Mouse (Mus musculus) central nervous system, embryonic 14 days (tissue): ENCODE measurements around the gene T2. TPM values are rescaled to one million over a fixed set of nuclear protein-coding genes. Genes with fewer than 3 reads are reported as not detected.

Source experiments
- polyA plus RNA-seq: library from polyadenylated mRNA; depleted of rRNA; stranded (reverse); fragments of >200 nt; gene quantifications from 2 replicates; pipeline ENCODE4 v1.2.3, GENCODE M21; 2012; rRNA removed

T2 gene
- polyA plus RNA-seq: 1.00 and 1.2 TPM in 2 replicates

DNA sequence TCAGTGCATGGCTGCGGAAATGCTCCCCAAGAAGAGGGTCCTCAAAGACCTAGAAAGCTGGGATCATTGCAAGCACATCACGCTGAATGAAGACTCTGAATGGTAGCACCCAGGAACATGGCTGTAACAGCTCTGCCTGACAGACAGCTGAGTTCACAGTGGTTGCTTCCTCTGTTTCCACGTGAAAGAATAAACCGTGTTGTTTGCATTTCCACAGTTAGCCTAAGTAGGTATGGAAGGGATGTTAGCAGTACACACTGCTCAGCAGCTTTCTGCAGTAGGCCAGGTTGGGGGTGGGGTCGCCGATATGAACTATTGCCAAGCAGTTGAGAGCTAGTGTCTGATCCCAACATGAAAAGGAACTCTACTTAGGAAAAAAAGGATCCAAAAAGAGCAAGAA lies at the start of gene T2:
TSS of gene T2 (plus strand) at position 301 of the 400 bp plus-strand sequence.

DNA sequence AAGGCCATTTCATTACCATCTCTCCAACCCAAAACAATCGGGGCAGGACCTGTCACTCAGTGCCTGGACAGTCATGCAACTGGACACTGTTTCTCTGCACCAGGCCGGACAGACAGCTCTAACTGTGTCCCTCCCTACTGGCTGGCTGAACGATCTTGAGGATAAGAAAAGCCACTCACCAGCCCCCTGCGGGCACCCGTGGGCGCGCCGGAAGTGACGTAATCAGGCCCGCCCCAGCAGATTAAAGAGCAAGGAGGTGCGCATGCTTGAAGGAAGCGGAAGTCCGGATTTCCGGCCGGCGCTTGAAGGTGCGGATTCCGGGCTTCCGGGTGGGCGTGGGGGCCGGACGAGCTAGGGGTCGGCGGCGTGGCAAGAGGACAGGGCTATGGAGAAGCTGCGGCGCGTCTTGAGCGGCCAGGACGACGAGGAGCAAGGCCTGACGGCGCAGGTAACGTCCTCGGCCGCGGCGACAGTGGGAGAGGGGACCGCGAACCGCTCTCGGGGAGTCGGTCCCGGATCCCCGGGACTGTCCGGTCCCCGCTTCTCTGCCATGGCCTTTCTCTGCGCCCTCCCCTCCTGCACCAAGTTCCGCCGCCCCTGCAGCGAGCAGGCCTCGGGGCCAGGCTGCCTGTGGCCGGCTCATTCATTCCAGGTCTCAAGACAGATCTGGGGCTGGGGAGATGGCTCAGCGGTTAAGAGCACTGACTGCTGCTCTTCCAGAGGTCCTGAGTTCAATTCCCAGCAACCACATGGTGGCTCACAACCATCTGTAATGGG lies 44.8 kb upstream of the T2 start, which contains the start of gene Sft2d1:
TSS of gene Sft2d1 (plus strand) at position 265 of the 777 bp plus-strand sequence.

DNA sequence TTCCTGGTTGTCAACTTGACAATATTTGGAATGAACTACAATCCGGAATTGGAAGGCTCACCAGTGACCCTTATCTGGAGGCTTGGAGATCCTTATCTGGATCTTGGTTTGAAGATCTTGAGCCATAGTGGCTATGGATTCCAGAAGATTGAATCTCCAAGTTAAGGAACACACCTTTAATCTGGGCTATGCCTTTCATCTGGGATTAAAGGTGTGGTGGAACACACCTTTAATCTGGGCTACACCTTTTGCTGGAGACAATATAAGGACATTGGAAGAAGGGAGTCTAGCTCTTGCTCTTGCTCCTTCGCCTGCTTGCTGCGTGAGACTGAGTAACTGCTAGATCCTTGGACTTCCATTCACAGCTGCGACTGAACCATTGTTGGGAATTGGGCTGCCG lies 18.6 kb upstream of the T2 start, which contains the start of gene Prr18:
TSS of gene Prr18 (plus strand) at position 301 of the 400 bp plus-strand sequence.

DNA sequence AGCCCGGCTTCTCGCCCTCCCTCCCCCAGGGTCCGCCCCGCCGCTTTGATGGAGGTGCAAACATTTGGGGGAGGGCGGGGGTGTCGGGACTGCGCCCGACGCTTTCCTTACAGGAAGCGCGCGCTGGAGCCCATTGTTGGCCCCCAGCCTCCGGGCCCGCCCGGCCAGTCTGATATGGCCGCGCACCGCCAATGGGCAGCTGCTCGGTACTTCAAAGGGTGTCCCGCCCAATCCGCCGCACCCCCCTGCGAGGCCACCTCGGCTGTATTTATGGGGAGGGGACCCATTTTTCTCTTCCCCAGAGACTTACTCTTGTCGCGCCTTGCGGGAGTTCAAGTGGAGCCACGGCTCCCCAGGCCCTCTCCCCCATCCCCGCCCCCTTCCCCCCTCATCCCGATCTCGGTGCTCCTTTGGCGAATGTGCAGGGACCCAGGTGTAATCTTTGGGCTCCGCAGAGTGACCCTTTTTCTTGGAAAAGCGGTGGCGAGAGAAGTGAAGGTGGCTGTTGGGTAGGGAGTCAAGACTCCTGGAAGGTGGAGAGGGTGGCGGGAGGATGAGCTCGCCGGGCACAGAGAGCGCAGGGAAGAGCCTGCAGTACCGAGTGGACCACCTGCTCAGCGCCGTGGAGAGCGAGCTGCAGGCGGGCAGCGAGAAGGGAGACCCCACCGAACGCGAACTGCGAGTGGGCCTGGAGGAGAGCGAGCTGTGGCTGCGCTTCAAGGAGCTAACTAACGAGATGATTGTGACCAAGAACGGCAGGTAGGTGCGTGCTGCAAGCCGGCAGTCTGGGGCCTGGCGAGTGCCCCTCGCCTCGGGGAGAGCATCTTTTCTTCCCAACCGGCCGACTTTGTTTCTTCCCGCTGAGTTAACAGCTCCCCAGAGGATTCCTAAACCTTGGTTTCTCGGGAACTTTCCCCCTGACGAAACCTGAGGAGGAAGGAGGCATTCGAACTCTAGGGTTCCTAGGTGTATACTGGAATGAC lies 78.5 kb downstream of the T2 start, which contains the start of gene T:
TSS of gene T (plus strand) at position 446 of the 983 bp plus-strand sequence.

Other genes starting within 250 kb of the T2 start
- 0.17 and 0.59 TPM in 2 replicates for gene Gm49673, start 208.2 kb upstream of the T2 start, polyA plus RNA-seq
- 16.5 and 18.5 TPM in 2 replicates for gene Rnaset2a, start 207.9 kb upstream of the T2 start, polyA plus RNA-seq
- 15.2 and 15.8 TPM in 2 replicates for gene Fgfr1op, start 190.5 kb upstream of the T2 start, polyA plus RNA-seq
- 0.14 TPM in 1 of 2 replicates, not detected in the other for gene Ccr6, start 119.9 kb upstream of the T2 start, polyA plus RNA-seq
- gene Mpc1, start 73.1 kb upstream of the T2 start, polyA plus RNA-seq: 132 and 149 TPM in 2 replicates
- 163 and 174 TPM in 2 replicates for gene Sft2d1, start 44.9 kb upstream of the T2 start, polyA plus RNA-seq
- gene Prr18, start 18.5 kb upstream of the T2 start, polyA plus RNA-seq: 19.2 and 20.3 TPM in 2 replicates
- gene T, start 78.4 kb downstream of the T2 start, polyA plus RNA-seq: 1.7 and 2.2 TPM in 2 replicates
- gene Pde10a, start 169.4 kb downstream of the T2 start, polyA plus RNA-seq: 21.7 and 25.7 TPM in 2 replicates
- gene Gm17087, start 211.0 kb downstream of the T2 start, polyA plus RNA-seq: not detected in 2 replicates